Mouse (Mus musculus) myocyte (in vitro differentiated cells): ENCODE data around the gene Atp2a1. TPM values are rescaled to one million over a fixed set of nuclear protein-coding genes. Genes with fewer than 3 reads are reported as not detected.
"Not testable (repeated sequence)": the region's sequence is repeated elsewhere in the genome, so short reads cannot be mapped to it uniquely, and the experiment has no call there.

Experiments
- H3K27me3 ChIP-seq: one replicate; pipeline ENCODE4 v1.6.1; 2011; ENCODE audit not compliant: control insufficient read depth, insufficient read depth, insufficient read length
- H3K36me3 ChIP-seq: one replicate; pipeline ENCODE4 v1.6.1; 2011; ENCODE audit not compliant: control insufficient read depth, insufficient read depth
- H3K4me2 ChIP-seq: one replicate; pipeline ENCODE4 v1.6.1; 2011; ENCODE audit warnings: low read depth, control low read depth
- H3K4me3 ChIP-seq: one replicate; pipeline ENCODE4 v1.5.1; 2011; ENCODE audit warnings: mild to moderate bottlenecking, control low read depth, moderate library complexity
- H3K79me2 ChIP-seq: one replicate; pipeline ENCODE4 v1.6.1; 2011; ENCODE audit not compliant: control insufficient read depth, insufficient read depth
- H3ac ChIP-seq: one replicate; pipeline ENCODE4 v1.6.1; 2011; ENCODE audit not compliant: control insufficient read depth, insufficient read length
- CEBPB ChIP-seq: IDR thresholded peaks from 2 replicates; pipeline ENCODE4 v1.6.1; 2011; ENCODE audit warnings: mild to moderate bottlenecking, moderate library complexity; ENCODE audit not compliant: poor library complexity, insufficient read depth, severe bottlenecking
- E2F4 ChIP-seq: IDR thresholded peaks from one replicate; pipeline ENCODE4 v1.6.1; 2011; ENCODE audit warnings: mild to moderate bottlenecking, control low read depth, moderate library complexity; ENCODE audit not compliant: insufficient read depth
- MAX ChIP-seq: IDR thresholded peaks from one replicate; pipeline ENCODE4 v1.6.1; 2011; ENCODE audit warnings: low read depth, mild to moderate bottlenecking, control low read depth
- MYOD1 ChIP-seq, 3 experiments: IDR thresholded peaks; one replicate each; pipeline ENCODE4 v1.6.1; 2011; ENCODE audit warnings: control low read depth in 2 of 3, low read depth in 2 of 3, mild to moderate bottlenecking in 2 of 3, moderate library complexity in 1 of 3; ENCODE audit not compliant: insufficient read length in 2 of 3, control insufficient read depth in 1 of 3
- MYOG ChIP-seq, 3 experiments: IDR thresholded peaks; one replicate each; pipeline ENCODE4 v1.6.1; 2011; ENCODE audit warnings: control low read depth in 2 of 3, low read depth in 2 of 3, mild to moderate bottlenecking in 2 of 3; ENCODE audit not compliant: insufficient read length in 2 of 3, control insufficient read depth in 1 of 3, insufficient read depth in 1 of 3
- POLR2A ChIP-seq: IDR thresholded peaks from one replicate; pipeline ENCODE4 v1.6.1; 2011; ENCODE audit warnings: low read depth, mild to moderate bottlenecking, control low read depth, moderate library complexity; ENCODE audit not compliant: insufficient read length
- POLR2AphosphoS2 ChIP-seq: IDR thresholded peaks from one replicate; pipeline ENCODE4 v1.6.1; 2011; ENCODE audit warnings: low read depth, control low read depth; ENCODE audit not compliant: insufficient read length
- REST ChIP-seq: IDR thresholded peaks from one replicate; pipeline ENCODE4 v1.6.1; 2011; ENCODE audit warnings: mild to moderate bottlenecking, control low read depth, moderate library complexity; ENCODE audit not compliant: insufficient read depth, insufficient read length
- SRF ChIP-seq: IDR thresholded peaks from one replicate; pipeline ENCODE4 v1.6.1; 2011; ENCODE audit warnings: low read depth; ENCODE audit not compliant: control insufficient read depth, insufficient read length
- TCF12 ChIP-seq: IDR thresholded peaks from one replicate; pipeline ENCODE4 v1.6.1; 2011; ENCODE audit warnings: mild to moderate bottlenecking, control low read depth; ENCODE audit not compliant: poor library complexity, insufficient read depth, severe bottlenecking
- TCF3 ChIP-seq: IDR thresholded peaks from one replicate; pipeline ENCODE4 v1.6.1; 2011; ENCODE audit warnings: low read depth, control low read depth; ENCODE audit not compliant: insufficient read length
- USF1 ChIP-seq: IDR thresholded peaks from one replicate; pipeline ENCODE4 v1.6.1; 2011; ENCODE audit warnings: low read depth, mild to moderate bottlenecking, control low read depth, moderate library complexity
- polyA plus RNA-seq: library from polyadenylated mRNA; unstranded; fragments of >200 nt; fragmentation: generic; extraction: Trizol; gene quantifications from one replicate; pipeline ENCODE4 v1.2.1, GENCODE M21; 2012; ENCODE audit warnings: missing spikeins

Atp2a1 gene
- polyA plus RNA-seq, 1 experiment, result 1,699 TPM

- Histone ChIP-seq H3K4me3 (no peak overlapping the region), H3K27me3 (peaks cover 24% of the 10 kb centered on the region), H3K4me2 (no peak overlapping the region), H3K36me3 (no peaks in the 10 kb centered on the region), H3K79me2 (no peaks in the 10 kb centered on the region), H3ac (no peak overlapping the region)
- TF ChIP-seq POLR2A (no peak), MAX (no peak), MYOG (IDR thresholded peaks at IDR 0.05; ENCODE audit: control insufficient read depth in 1 of 3, insufficient read depth in 1 of 3, insufficient read length in 2 of 3, low read depth in 2 of 3) (no peak), CEBPB (no peak), POLR2AphosphoS2 (no peak), USF1 (no peak), SRF (no peak)
Measured at GRCm38 (mm10) chr7:126417045-126417444, 45.9 kb downstream of the Atp2a1 start.

- Histone ChIP-seq H3K4me3 (no peak overlapping the region), H3K27me3 (peaks cover 28% of the 10 kb centered on the region), H3ac (no peak overlapping the region), H3K36me3 (no peaks in the 10 kb centered on the region), H3K79me2 (no peaks in the 10 kb centered on the region), H3K4me2 (no peak overlapping the region)
- TF ChIP-seq TCF12 (no peak), POLR2AphosphoS2 (no peak), TCF3 (no peak), REST (no peak), E2F4 (no peak), CEBPB (no peak), USF1 (no peak), MAX (no peak), MYOD1 (IDR thresholded peaks at IDR 0.05; ENCODE audit: control insufficient read depth in 1 of 3, insufficient read length in 2 of 3, low read depth in 2 of 3) (no peak), SRF (no peak), MYOG (IDR thresholded peaks at IDR 0.05; ENCODE audit: control insufficient read depth in 1 of 3, insufficient read depth in 1 of 3, insufficient read length in 2 of 3, low read depth in 2 of 3) (no peak), POLR2A (no peak)
Measured at GRCm38 (mm10) chr7:126416615-126417014, 46.3 kb downstream of the Atp2a1 start.

DNA sequence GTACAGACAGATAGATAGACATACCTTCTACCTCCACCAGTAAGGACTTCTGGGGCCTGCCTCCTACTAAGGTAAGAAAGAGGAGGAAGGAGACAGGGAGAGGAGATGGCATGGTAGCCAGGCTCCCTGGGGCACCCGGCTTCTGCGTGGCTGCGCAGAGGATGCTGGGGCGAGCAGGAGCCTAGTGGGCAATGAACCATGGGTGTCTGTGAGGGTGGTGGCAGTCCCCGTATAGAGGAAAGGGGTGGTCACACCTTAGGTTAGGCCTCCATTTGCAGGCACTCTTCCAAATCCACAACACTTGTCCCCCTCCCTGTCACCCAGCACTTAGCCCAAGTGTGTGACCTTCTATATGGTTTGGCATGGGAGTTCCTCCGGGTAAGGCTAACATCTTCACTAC, 48.2 kb downstream of the Atp2a1 start, which contains the start of gene Cd19:
Gene Cd19 (minus strand): TSS at position 165 of the 400 bp plus-strand sequence.
- Histone ChIP-seq H3K27me3 (peaks cover 42% of the 10 kb centered on the region), H3ac (no peak within 1 kb of the TSS), H3K4me3 (no peak within 1 kb of the TSS), H3K4me2 (no peak within 1 kb of the TSS), H3K36me3 (no peaks in the 10 kb centered on the region), H3K79me2 (no peaks in the 10 kb centered on the region)
- no peak for TF ChIP-seq USF1
- no peak for TF ChIP-seq TCF12
- no peak for TF ChIP-seq MYOG (IDR thresholded peaks at IDR 0.05; ENCODE audit: control insufficient read depth in 1 of 3, insufficient read depth in 1 of 3, insufficient read length in 2 of 3, low read depth in 2 of 3)
- no peak for TF ChIP-seq CEBPB
- no peak for TF ChIP-seq REST
- TF ChIP-seq TCF3, result no peak
- TF ChIP-seq POLR2AphosphoS2, result no peak
- no peak for TF ChIP-seq POLR2A
- TF ChIP-seq E2F4, result no peak
- no peak for TF ChIP-seq MAX

GRCm38 (mm10) chr7:126411061-126411460, 51.8 kb downstream of the Atp2a1 start:
- TF ChIP-seq TCF12, result no peak
- TF ChIP-seq SRF, result no peak
- TF ChIP-seq E2F4, result no peak
- TF ChIP-seq MAX, result no peak
- TF ChIP-seq CEBPB, result no peak
- no peak for TF ChIP-seq REST
- TF ChIP-seq MYOD1 (IDR thresholded peaks at IDR 0.05; ENCODE audit: control insufficient read depth in 1 of 3, insufficient read length in 2 of 3, low read depth in 2 of 3), result no peak
- no peak for TF ChIP-seq TCF3
- no peak for TF ChIP-seq POLR2AphosphoS2
- no peak for TF ChIP-seq POLR2A
- no peak for TF ChIP-seq USF1
- no peak for TF ChIP-seq MYOG (IDR thresholded peaks at IDR 0.05; ENCODE audit: control insufficient read depth in 1 of 3, insufficient read depth in 1 of 3, insufficient read length in 2 of 3, low read depth in 2 of 3)
- Histone ChIP-seq H3K4me2 (no peak overlapping the region), H3K4me3 (no peak overlapping the region), H3K79me2 (no peaks in the 10 kb centered on the region), H3ac (no peak overlapping the region), H3K27me3 (peaks cover 42% of the 10 kb centered on the region), H3K36me3 (no peaks in the 10 kb centered on the region)

DNA sequence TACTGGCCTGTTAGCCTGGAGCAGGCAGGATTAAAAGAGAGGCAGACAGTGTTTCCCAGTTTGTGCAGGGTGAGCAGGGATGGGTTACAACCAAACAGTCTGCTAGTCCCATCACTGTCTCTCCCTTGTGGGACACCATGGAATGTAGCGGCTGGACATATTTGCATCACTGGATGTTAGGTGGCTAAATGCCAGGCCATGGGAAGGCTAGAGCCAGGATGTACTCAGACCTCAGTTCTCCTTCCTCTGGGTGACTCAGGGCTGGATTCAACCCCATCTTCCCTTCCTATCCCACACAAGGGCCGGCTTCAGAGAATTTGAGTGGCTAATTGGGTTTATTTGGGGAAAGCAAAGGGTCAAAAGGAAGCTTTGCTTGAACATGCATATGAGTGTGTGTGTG, 54.2 kb downstream of the Atp2a1 start:
- H3K4me3 ChIP-seq, result no peak overlapping the region
- H3ac ChIP-seq, result no peak overlapping the region
- H3K27me3 ChIP-seq, result peaks cover 35% of the 10 kb centered on the region
- TF ChIP-seq CEBPB, result no peak
- no peak for TF ChIP-seq TCF3
- TF ChIP-seq SRF, result no peak
- TF ChIP-seq E2F4, result no peak
- no peak for TF ChIP-seq MYOD1 (IDR thresholded peaks at IDR 0.05; ENCODE audit: control insufficient read depth in 1 of 3, insufficient read length in 2 of 3, low read depth in 2 of 3)
- no peak for TF ChIP-seq REST
- no peak for TF ChIP-seq POLR2A
- no peak for TF ChIP-seq POLR2AphosphoS2
- no peak for TF ChIP-seq MAX
- H3K79me2 ChIP-seq, result no peaks in the 10 kb centered on the region
- no peaks in the 10 kb centered on the region for H3K36me3 ChIP-seq
- H3K4me2 ChIP-seq, result no peak overlapping the region

- H3ac ChIP-seq, H3K79me2 ChIP-seq, H3K4me2 ChIP-seq, H3K36me3 ChIP-seq, H3K27me3 ChIP-seq, H3K4me3 ChIP-seq: not testable (repeated sequence)
Measured at GRCm38 (mm10) chr7:126402518-126402917, 60.4 kb downstream of the Atp2a1 start.
